31 mouse cellular contexts compared by ENCODE assay signal in genomic region chr13:30159626-30160025, GRCm38 (mm10). TPM values are rescaled to one million over a fixed set of nuclear protein-coding genes. Genes with fewer than 3 reads are reported as not detected.
DNase-seq lines count a peak whose midpoint lies in the region; ATAC-seq lines count a peak whose summit lies in the region.
"Had no signal": no experiment of that assay in that cellular context is flagged by ENCODE, and none has a peak within 500 bp of the region (broad histone marks: within the 10 kb centered on the region; RNA-seq: fewer than 3 reads in every experiment).

No protein-coding gene starts in this region.

- no peak for ATAC-seq in limb, embryonic 12.5 days (ENCODE audit: insufficient number of reproducible peaks, insufficient read depth, low FRiP score, low TSS enrichment, low read depth)
- peak; percentile 81; the same call in 1 of the 2 replicates for ATAC-seq in kidney, embryonic 16.5 days (ENCODE audit: low FRiP score, low TSS enrichment)
- no peak for ATAC-seq in megakaryocyte progenitor cell, adult 5-6 weeks (replicated peaks; ENCODE audit: poor library complexity)
- ATAC-seq: forebrain, embryonic 15.5 days; intestine, postnatal 0 days; midbrain, embryonic 13.5 days had no signal

- H3K27ac ChIP-seq in limb, embryonic 12.5 days = peak overlapping the region; percentile 64
- no peak overlapping the region for H3K27ac ChIP-seq in limb, embryonic 10.5 days
- peak overlapping the region; percentile 87 for H3K27ac ChIP-seq in kidney, embryonic 16.5 days (ENCODE audit: low read length)
- H3K27ac ChIP-seq: embryonic facial prominence, embryonic 13.5 days; forebrain, embryonic 10.5 days; forebrain, embryonic 15.5 days; gastrocnemius, adult 2 months; hindbrain, embryonic 14.5 days; lung, embryonic 15.5 days; midbrain, embryonic 13.5 days; stomach, postnatal 0 days had no signal

- 58% methylated on average over 4 of the region's 4 CpGs for WGBS in limb, embryonic 12.5 days
- WGBS in limb, embryonic 10.5 days = 86% methylated on average over 4 of the region's 4 CpGs
- 42% methylated on average over 4 of the region's 4 CpGs for WGBS in kidney, embryonic 16.5 days

- H3K4me3 ChIP-seq in limb, embryonic 12.5 days (replicated peaks) = no peak overlapping the region
- no peak overlapping the region for H3K4me3 ChIP-seq in limb, embryonic 10.5 days
- H3K4me3 ChIP-seq in kidney, embryonic 16.5 days (ENCODE audit: low read length) = no peak overlapping the region
- H3K4me3 ChIP-seq: embryonic facial prominence, embryonic 13.5 days; forebrain, embryonic 10.5 days; forebrain, embryonic 15.5 days; gastrocnemius, adult 2 months; lung, embryonic 15.5 days; midbrain, embryonic 13.5 days had no signal

- no peaks in the 10 kb centered on the region for H3K36me3 ChIP-seq in limb, embryonic 12.5 days
- H3K36me3 ChIP-seq in limb, embryonic 10.5 days = no peaks in the 10 kb centered on the region
- no peaks in the 10 kb centered on the region for H3K36me3 ChIP-seq in kidney, embryonic 16.5 days (ENCODE audit: insufficient read depth, low read length)
- H3K36me3 ChIP-seq: forebrain, embryonic 10.5 days; forebrain, embryonic 15.5 days; lung, embryonic 15.5 days; midbrain, embryonic 13.5 days had no signal

- H3K4me1 ChIP-seq in limb, embryonic 12.5 days (replicated peaks) = no peaks in the 10 kb centered on the region; the same call in 1 of the 2 replicates
- no peaks in the 10 kb centered on the region for H3K4me1 ChIP-seq in limb, embryonic 10.5 days
- H3K4me1 ChIP-seq in kidney, embryonic 16.5 days (ENCODE audit: insufficient read depth, low read length) = peaks cover 5% of the 10 kb centered on the region; the same call in 1 of the 2 replicates
- H3K4me1 ChIP-seq: embryonic facial prominence, embryonic 13.5 days; forebrain, embryonic 10.5 days; forebrain, embryonic 15.5 days; midbrain, embryonic 13.5 days had no signal

- H3K9ac ChIP-seq in limb, embryonic 12.5 days (replicated peaks) = no peak overlapping the region
- no peak overlapping the region for H3K9ac ChIP-seq in kidney, embryonic 16.5 days (replicated peaks; ENCODE audit: low read length)
- H3K9ac ChIP-seq: embryonic facial prominence, embryonic 13.5 days; forebrain, embryonic 15.5 days; hindbrain, embryonic 14.5 days; lung, embryonic 15.5 days; midbrain, embryonic 13.5 days had no signal

- no peaks in the 10 kb centered on the region for H3K27me3 ChIP-seq in limb, embryonic 12.5 days
- H3K27me3 ChIP-seq in limb, embryonic 10.5 days (ENCODE audit: low read depth, poor library complexity, severe bottlenecking) = no peaks in the 10 kb centered on the region
- H3K27me3 ChIP-seq in kidney, embryonic 16.5 days (ENCODE audit: insufficient read depth, low read length) = no peaks in the 10 kb centered on the region
- H3K27me3 ChIP-seq: CH12.LX; embryonic facial prominence, embryonic 13.5 days; forebrain, embryonic 15.5 days; lung, embryonic 15.5 days; midbrain, embryonic 13.5 days had no signal

- H3K4me2 ChIP-seq in limb, embryonic 12.5 days = no peak overlapping the region
- no peak overlapping the region; the same call in 1 of the 2 replicates for H3K4me2 ChIP-seq in kidney, embryonic 16.5 days (replicated peaks; ENCODE audit: low read depth, low read length)
- H3K4me2 ChIP-seq: embryonic facial prominence, embryonic 13.5 days; forebrain, embryonic 15.5 days; heart, embryonic 11.5 days; hindbrain, embryonic 14.5 days; liver, embryonic 11.5 days; lung, embryonic 15.5 days; midbrain, embryonic 13.5 days had no signal

- DNase-seq in limb, embryonic 10.5 days (ENCODE audit: low spot score) = no peak
- DNase-seq in kidney, postnatal 36 days = peak; percentile 59 to 61
- DNase-seq in cerebellum, adult 9-11 months = no peak
- no peak for DNase-seq in retina, embryonic 14.5 days (ENCODE audit: low spot score)
- no peak for DNase-seq in lung, postnatal 10 days
- DNase-seq: adrenal gland, adult 8-10 months; cerebellum, adult 11 months; cerebellum, postnatal 10 days; gastrocnemius, adult 2 months; gastrocnemius, postnatal 36 days; heart, adult 18-20 months; left cerebral cortex, postnatal 4 days; lung, postnatal 4 days; retina, postnatal 1 day; right cerebral cortex, postnatal 14 days; thymus, adult 18-20 months; thymus, postnatal 36 days had no signal

- 0 out of 2 replicates have a peak, but pooled peaks cover 7% of the 10 kb centered on the region for H3K9me3 ChIP-seq in limb, embryonic 12.5 days
- no peaks in the 10 kb centered on the region for H3K9me3 ChIP-seq in limb, embryonic 10.5 days (replicated peaks)
- H3K9me3 ChIP-seq in kidney, embryonic 16.5 days (ENCODE audit: low read length) = no peaks in the 10 kb centered on the region; the same call in 1 of the 2 replicates
- H3K9me3 ChIP-seq: embryonic facial prominence, embryonic 13.5 days; forebrain, embryonic 15.5 days; lung, embryonic 15.5 days; midbrain, embryonic 13.5 days had no signal

RNA-seq across cellular contexts. Expression of gene Mboat1, which starts 23.3 kb away (rescaled TPM):
- polyA plus RNA-seq in limb, embryonic 12.5 days (2016; fragmentation: Nextera tagmentation; extraction: Ambion mirVana) = 6.8 and 7.4 TPM in 2 replicates
- 3.7 and 4.3 TPM in 2 replicates for polyA plus RNA-seq in limb, embryonic 10.5 days (2016; fragmentation: Nextera tagmentation; extraction: Ambion mirVana)
- polyA plus RNA-seq in kidney, embryonic 16.5 days (2015; fragmentation: Nextera tagmentation; extraction: Ambion mirVana) = 30.7 and 32.4 TPM in 2 replicates
- 8.6 and 11.2 TPM in 2 replicates for total RNA-seq in megakaryocyte progenitor cell, adult 5-6 weeks (2015)
- 8.5 and 9.6 TPM in 2 replicates for total RNA-seq in megakaryocyte progenitor cell, adult 5-6 weeks (2017)

Comparison
In these comparisons a context has a peak if more than half of its experiments do, and no peak if none do; other contexts are left out.
1. DNase-seq: peak in kidney, postnatal 36 days (2 of 2); none in limb, embryonic 10.5 days (single experiment), cerebellum, adult 9-11 months (single experiment), retina, embryonic 14.5 days (single experiment) and lung, postnatal 10 days (single experiment).